Mouse (Mus musculus): ENCODE results near the gene Ispd.

The Ispd gene

GRCm38 (mm10) chr12:36468325-36469044 is 87.2 kb downstream of the Ispd start:
- DNase-seq (ENCODE audit: low spot score): no peak

DNA sequence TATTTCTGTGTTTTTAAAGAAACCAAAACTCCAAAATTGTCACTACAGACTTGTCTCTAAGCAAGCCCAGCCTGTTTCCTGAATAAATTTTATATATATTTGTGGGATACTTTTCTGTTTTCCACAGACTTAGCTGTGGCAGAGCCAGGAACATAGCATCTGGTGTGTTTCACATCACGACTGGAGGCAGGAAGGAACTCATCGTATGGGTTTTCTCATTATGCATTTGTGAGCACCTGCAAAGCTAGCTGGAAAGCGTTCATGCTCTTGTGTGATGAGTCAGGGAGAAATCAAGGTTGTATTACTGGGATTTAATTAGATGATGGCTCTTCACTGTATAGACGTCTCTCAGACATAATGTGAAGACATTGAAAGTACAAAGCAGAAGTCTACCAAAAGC is 90.2 kb downstream of the Ispd start:
- no peak for DNase-seq (ENCODE audit: low spot score)

- no peak for DNase-seq (ENCODE audit: low spot score)
Observed at GRCm38 (mm10) chr12:36474171-36474570, 92.9 kb downstream of the Ispd start.

DNA sequence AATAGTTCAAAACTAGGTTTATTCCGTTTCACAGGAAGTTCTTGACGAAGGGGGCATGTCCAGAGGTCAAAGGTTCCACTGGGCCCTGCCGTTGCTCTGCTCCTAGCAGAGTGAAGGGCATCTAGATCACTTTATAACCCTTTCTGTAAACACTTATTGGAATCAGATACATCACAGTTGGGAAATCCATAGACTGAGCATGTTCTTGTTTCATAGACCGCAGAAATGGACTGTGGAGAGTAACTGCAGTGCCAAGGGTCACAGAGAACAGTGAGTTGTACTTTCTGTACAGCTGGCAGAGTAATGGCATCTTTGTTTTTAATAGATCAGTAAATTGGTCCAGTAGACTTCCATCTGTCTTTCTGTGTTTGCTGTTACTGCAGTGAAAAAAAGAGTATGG is 94.0 kb downstream of the Ispd start:
- DNase-seq (ENCODE audit: low spot score): no peak

- DNase-seq (ENCODE audit: low spot score): no peak
Observed at GRCm38 (mm10) chr12:36476476-36476875, 95.2 kb downstream of the Ispd start.

DNA sequence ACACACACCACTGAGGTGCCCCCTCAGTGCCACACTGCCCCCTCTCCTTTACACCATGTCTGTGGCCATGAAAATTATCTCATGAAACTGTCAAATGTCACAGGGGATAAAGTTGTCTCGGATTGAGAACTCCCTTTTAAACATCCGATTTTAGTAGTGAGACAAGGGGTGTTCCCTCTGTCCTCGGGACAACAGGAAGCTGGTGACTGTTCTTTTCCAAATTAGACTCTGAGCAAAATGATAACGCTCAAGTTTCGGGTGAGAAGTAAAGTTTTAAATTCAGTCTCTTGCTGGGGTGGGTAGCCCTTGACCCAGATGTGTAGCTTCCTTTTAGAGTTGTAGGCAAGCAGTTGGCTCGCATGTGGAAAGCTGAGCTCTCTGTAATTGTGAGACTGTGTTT is 96.3 kb downstream of the Ispd start:
- DNase-seq (ENCODE audit: low spot score): no peak

DNA sequence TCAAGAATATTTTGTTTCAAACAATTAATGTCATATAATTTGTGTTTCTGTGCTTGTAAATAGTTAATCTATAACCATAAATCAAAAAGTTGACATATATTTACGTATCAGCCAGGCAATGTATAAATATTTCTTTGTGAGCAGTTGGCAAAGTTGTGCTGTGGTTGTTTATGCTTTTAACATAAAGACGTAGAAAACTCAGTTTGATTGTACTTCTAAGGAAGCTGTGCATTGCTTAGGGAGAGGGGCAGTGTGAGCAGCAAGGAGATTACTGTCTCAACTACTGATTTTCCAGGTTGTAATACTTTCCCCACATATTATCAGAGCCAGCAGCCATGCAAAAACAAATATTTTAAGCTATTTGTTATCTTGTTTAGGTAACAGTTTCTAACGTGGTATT is 96.7 kb downstream of the Ispd start:
- no peak for DNase-seq (ENCODE audit: low spot score)

DNA sequence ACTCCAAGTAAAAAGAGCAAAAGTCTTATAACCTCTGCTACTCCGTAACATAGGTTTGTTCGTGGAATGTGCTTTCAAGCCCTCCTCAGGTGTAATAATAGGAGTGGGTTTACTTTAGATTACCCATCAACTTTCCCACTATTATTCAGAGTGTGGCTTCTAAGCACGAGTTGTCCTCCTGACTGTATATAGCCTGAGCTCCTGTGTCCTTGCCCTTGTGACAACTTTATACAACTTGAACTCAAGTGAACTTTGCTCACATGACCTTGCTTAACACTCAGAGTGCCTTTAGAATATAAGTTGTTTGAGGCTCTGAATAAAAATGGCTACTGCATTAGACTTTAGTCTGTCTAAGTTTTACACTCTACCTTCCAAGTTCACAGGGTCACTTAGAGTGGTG is 100.5 kb downstream of the Ispd start:
- no peak for DNase-seq (ENCODE audit: low spot score)

DNA sequence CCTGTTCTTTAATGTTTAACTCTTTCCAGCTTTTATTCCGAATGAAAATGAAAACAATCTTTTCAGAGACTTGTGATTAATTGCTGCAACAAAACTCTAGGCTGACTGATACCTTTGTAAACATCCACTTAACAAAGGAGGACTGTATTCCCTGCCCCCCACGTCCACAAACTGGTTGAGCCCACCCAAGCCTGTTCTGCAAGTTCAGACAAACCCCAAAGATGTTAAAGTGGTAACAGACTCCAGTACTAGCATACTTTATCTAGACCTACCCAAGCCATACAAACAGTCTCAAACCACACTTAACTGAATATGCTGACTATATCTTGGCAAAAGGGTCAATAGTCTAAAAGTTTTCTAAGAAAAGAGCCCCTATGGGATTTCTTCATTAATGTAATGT is 102.1 kb downstream of the Ispd start:
- DNase-seq (ENCODE audit: low spot score): no peak

- no peak for DNase-seq (ENCODE audit: low spot score)
Observed at GRCm38 (mm10) chr12:36497565-36497964, 116.3 kb downstream of the Ispd start.

GRCm38 (mm10) chr12:36507111-36507903 is 126.1 kb downstream of the Ispd start:
- no peak for DNase-seq (ENCODE audit: low spot score)

GRCm38 (mm10) chr12:36509954-36510642 is 128.8 kb downstream of the Ispd start:
- DNase-seq (ENCODE audit: low spot score): no peak

- DNase-seq (ENCODE audit: low spot score): no peak
Observed at GRCm38 (mm10) chr12:36521774-36522173, 140.5 kb downstream of the Ispd start.

- no peak for DNase-seq (ENCODE audit: low spot score)
Observed at GRCm38 (mm10) chr12:36523515-36523914, 142.3 kb downstream of the Ispd start.

- no peak for DNase-seq (ENCODE audit: low spot score)
Observed at GRCm38 (mm10) chr12:36530920-36531319, 149.7 kb downstream of the Ispd start.

DNA sequence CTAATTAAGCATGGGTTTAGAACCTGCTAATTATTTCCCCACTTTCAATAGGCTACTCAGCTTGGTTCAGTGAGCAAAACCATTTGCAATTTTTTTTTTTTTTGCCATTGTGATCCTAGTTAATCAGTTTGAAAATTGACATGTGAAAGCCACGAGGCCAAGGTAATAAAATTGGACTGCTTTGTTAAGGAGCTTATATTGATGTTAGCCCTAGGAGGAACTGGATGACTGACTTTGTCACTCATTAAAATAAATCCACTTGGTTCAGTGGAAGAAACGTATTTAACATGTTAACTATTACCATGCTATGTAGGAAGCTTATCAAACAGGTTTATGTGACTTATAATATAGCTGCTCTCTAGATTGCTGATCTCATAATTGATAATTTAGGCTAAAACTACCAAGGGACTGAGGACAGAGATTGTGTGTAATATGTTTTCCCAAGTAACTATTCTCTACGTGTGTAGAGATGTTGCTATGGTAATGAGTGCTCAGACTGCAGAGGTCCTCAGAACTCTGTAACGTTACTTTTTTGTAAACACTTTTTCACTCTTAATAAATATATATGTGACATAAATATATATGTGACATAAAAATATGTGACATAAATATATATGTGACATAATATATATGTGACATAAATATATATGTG is 150.3 kb downstream of the Ispd start:
- no peak for DNase-seq (ENCODE audit: low spot score)

DNA sequence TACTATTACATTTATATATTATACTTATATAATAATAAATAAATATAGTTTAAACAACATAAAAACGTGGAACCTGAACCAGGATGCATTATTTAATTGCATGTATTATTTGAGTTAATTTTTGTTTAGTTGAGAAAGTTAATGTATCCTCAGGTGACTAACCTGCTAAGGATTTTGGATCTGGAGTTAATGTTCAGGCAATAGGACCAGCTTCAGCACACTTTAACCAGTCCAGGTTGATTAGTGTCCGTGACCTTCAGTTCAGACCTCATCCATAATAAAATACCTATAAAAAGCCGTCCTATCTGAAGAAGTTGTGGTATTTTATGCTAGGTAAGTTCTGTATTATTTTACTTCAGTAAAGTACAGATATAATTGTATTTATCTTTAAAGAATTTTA is 151.3 kb downstream of the Ispd start:
- no peak for DNase-seq (ENCODE audit: low spot score)

DNA sequence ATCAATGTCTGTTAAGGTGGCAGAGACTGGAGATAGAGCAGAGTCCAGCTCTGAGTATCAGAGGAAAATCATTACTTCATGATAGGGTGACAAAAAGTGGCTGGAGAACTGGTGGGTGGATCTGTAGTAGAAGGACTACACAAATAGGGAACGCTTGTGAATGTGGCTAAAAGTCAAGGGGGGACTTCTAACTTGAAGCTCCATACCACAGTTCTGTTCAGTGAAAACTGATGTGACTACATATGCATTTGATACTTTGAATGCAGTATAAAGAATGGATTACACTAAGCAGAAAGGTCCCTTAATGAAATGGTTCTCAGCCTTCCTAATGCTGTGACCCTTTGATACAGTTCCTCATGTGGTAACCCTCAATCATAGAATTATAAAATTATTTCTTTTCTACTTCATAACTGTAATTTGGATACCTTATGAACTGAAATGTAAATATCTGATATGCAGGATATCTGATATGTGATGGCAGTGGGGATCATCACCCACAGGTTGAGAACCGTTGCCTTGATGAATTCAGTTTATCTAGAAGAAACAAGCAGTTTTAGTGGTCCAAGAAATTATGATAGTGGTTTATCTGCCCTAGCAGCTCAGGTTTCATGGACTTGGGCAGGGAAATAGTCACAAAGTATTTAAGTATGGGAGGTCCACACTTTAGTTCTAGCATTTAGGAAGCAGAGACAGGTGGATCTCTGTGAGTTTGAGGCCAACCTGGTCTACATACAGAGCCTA is 152.1 kb downstream of the Ispd start:
- no peak for DNase-seq (ENCODE audit: low spot score)

- DNase-seq (ENCODE audit: low spot score): no peak
Observed at GRCm38 (mm10) chr12:36534589-36534988, 153.3 kb downstream of the Ispd start.

GRCm38 (mm10) chr12:36545318-36545717 is 164.1 kb downstream of the Ispd start:
- DNase-seq (ENCODE audit: low spot score): no peak

DNA sequence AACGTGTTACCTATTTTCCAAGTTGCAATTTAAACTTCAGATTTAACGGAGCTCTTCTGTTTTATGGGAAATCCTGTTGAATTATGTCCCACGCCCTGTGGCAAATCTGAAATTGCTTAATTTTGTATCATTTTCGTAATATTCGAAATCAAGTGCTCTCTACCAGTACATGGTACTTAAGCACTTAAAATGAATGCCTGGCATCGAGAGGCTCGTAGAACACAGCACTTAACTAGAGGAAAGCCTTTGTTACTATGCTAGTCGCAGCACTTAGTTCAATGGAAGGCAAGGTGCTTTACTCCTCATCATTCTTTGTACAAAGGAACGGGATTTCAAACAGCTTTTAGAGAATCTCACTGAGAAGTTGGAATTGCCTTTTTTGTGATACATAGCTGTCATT is 168.2 kb downstream of the Ispd start:
- DNase-seq (ENCODE audit: low spot score): no peak

DNA sequence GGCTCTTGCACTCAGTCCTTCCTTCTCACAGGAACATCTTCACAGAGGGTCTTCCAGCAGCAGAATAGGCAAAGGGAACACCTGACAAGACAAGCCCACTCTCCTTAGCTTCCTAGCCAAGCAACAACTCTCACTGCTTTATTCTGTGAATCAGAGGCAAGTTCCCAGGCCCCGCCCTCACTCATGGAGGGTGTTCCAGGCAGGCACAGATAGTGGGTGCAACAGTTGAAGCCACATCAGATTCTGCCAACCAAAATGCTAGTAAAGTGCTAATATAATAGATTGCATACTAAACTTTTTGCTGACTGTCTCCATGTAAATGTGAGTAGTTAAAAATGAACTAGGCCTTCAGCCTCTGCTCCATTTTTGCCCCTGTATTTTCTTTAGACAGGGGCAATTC is 173.4 kb downstream of the Ispd start:
- DNase-seq (ENCODE audit: low spot score): no peak

Data from ovary, postnatal 14 days (tissue).